Mouse (Mus musculus): ENCODE measurements around the gene Rassf8. TPM values are rescaled to one million over a fixed set of nuclear protein-coding genes. Genes with fewer than 3 reads are reported as not detected.

Gene Rassf8
- polyA plus RNA-seq, 1 experiment from 2014 or later: 3.8 TPM

- no peak overlapping the region for H3K4me3 ChIP-seq (ENCODE audit: low read depth, low read length)
- DNase-seq (ENCODE audit: low spot score, missing footprints) (no peak), ATAC-seq (ENCODE audit: low FRiP score) (no peak)
- H3K36me3 ChIP-seq (ENCODE audit: control insufficient read depth, insufficient read depth, low read length): no peaks in the 10 kb centered on the region
- no peak overlapping the region for H3K27ac ChIP-seq (ENCODE audit: low read depth, low read length)
- no peaks in the 10 kb centered on the region for H3K9me3 ChIP-seq (ENCODE audit: control insufficient read depth, low read length)
- H3K27me3 ChIP-seq (ENCODE audit: control insufficient read depth, insufficient read depth, low read length): no peaks in the 10 kb centered on the region
- no peak overlapping the region for H3K4me2 ChIP-seq
- H3K4me1 ChIP-seq (ENCODE audit: control insufficient read depth, insufficient read depth, low read length): no peaks in the 10 kb centered on the region
- no peak overlapping the region for H3K9ac ChIP-seq (ENCODE audit: low read length)
- WGBS: 76% methylated on average over 6 of the region's 6 CpGs
Observed at GRCm38 (mm10) chr6:145835359-145835758, 88.8 kb downstream of the Rassf8 start.

GRCm38 (mm10) chr6:145845611-145846010 is 99.1 kb downstream of the Rassf8 start:
- no peak overlapping the region for H3K9ac ChIP-seq (ENCODE audit: low read length)
- H3K36me3 ChIP-seq (ENCODE audit: control insufficient read depth, insufficient read depth, low read length): no peaks in the 10 kb centered on the region
- H3K9me3 ChIP-seq (ENCODE audit: control insufficient read depth, low read length): no peaks in the 10 kb centered on the region
- H3K27ac ChIP-seq (ENCODE audit: low read depth, low read length): no peak overlapping the region
- H3K4me2 ChIP-seq: no peak overlapping the region
- ATAC-seq (ENCODE audit: low FRiP score) (no peak), DNase-seq (ENCODE audit: low spot score, missing footprints) (no peak)
- 86% methylated on average over 5 of the region's 5 CpGs for WGBS
- H3K4me1 ChIP-seq (ENCODE audit: control insufficient read depth, insufficient read depth, low read length): no peaks in the 10 kb centered on the region
- no peaks in the 10 kb centered on the region for H3K27me3 ChIP-seq (ENCODE audit: control insufficient read depth, insufficient read depth, low read length)
- H3K4me3 ChIP-seq (ENCODE audit: low read depth, low read length): no peak overlapping the region

- no peak overlapping the region for H3K4me3 ChIP-seq (ENCODE audit: low read depth, low read length)
- 100% methylated on average over 1 of the region's 1 CpGs for WGBS
- no peak overlapping the region for H3K27ac ChIP-seq (ENCODE audit: low read depth, low read length)
- no peak for ATAC-seq (ENCODE audit: low FRiP score)
- no peaks in the 10 kb centered on the region for H3K36me3 ChIP-seq (ENCODE audit: control insufficient read depth, insufficient read depth, low read length)
- H3K4me2 ChIP-seq: no peak overlapping the region
- no peak for DNase-seq (ENCODE audit: low spot score, missing footprints)
- H3K9ac ChIP-seq (ENCODE audit: low read length): no peak overlapping the region
- no peaks in the 10 kb centered on the region for H3K27me3 ChIP-seq (ENCODE audit: control insufficient read depth, insufficient read depth, low read length)
- H3K9me3 ChIP-seq (ENCODE audit: control insufficient read depth, low read length): no peaks in the 10 kb centered on the region
- H3K4me1 ChIP-seq (ENCODE audit: control insufficient read depth, insufficient read depth, low read length): no peaks in the 10 kb centered on the region
Observed at GRCm38 (mm10) chr6:145846076-145846475, 99.5 kb downstream of the Rassf8 start.

- Histone ChIP-seq H3K4me1 (ENCODE audit: control insufficient read depth, insufficient read depth, low read length) (no peaks in the 10 kb centered on the region), H3K36me3 (ENCODE audit: control insufficient read depth, insufficient read depth, low read length) (no peaks in the 10 kb centered on the region), H3K9ac (ENCODE audit: low read length) (no peak overlapping the region), H3K4me2 (no peak overlapping the region), H3K4me3 (ENCODE audit: low read depth, low read length) (no peak overlapping the region), H3K9me3 (ENCODE audit: control insufficient read depth, low read length) (no peaks in the 10 kb centered on the region), H3K27me3 (ENCODE audit: control insufficient read depth, insufficient read depth, low read length) (no peaks in the 10 kb centered on the region), H3K27ac (ENCODE audit: low read depth, low read length) (no peak overlapping the region)
- 89% methylated on average over 6 of the region's 6 CpGs for WGBS
- no peak for ATAC-seq (ENCODE audit: low FRiP score)
- DNase-seq (ENCODE audit: low spot score, missing footprints): no peak
Observed at GRCm38 (mm10) chr6:145846948-145847347, 100.4 kb downstream of the Rassf8 start.

- no peak overlapping the region for H3K9ac ChIP-seq (ENCODE audit: low read length)
- 95% methylated on average over 8 of the region's 8 CpGs for WGBS
- H3K4me1 ChIP-seq (ENCODE audit: control insufficient read depth, insufficient read depth, low read length): no peaks in the 10 kb centered on the region
- no peak overlapping the region for H3K4me2 ChIP-seq
- H3K4me3 ChIP-seq (ENCODE audit: low read depth, low read length): no peak overlapping the region
- DNase-seq (ENCODE audit: low spot score, missing footprints): no peak
- H3K27me3 ChIP-seq (ENCODE audit: control insufficient read depth, insufficient read depth, low read length): no peaks in the 10 kb centered on the region
- no peaks in the 10 kb centered on the region for H3K36me3 ChIP-seq (ENCODE audit: control insufficient read depth, insufficient read depth, low read length)
- ATAC-seq (ENCODE audit: low FRiP score): no peak
- H3K9me3 ChIP-seq (ENCODE audit: control insufficient read depth, low read length): no peaks in the 10 kb centered on the region
- H3K27ac ChIP-seq (ENCODE audit: low read depth, low read length): no peak overlapping the region
Observed at GRCm38 (mm10) chr6:145847661-145848060, 101.1 kb downstream of the Rassf8 start.

- ATAC-seq (ENCODE audit: low FRiP score) (no peak), DNase-seq (ENCODE audit: low spot score, missing footprints) (no peak)
- Histone ChIP-seq H3K27ac (ENCODE audit: low read depth, low read length) (no peak overlapping the region), H3K27me3 (ENCODE audit: control insufficient read depth, insufficient read depth, low read length) (no peaks in the 10 kb centered on the region; the same call in 1 of the 2 replicates), H3K9me3 (ENCODE audit: control insufficient read depth, low read length) (no peaks in the 10 kb centered on the region), H3K9ac (ENCODE audit: low read length) (no peak overlapping the region), H3K36me3 (ENCODE audit: control insufficient read depth, insufficient read depth, low read length) (no peaks in the 10 kb centered on the region), H3K4me3 (ENCODE audit: low read depth, low read length) (no peak overlapping the region), H3K4me1 (ENCODE audit: control insufficient read depth, insufficient read depth, low read length) (peaks cover 9% of the 10 kb centered on the region), H3K4me2 (no peak overlapping the region)
- 58% methylated on average over 2 of the region's 2 CpGs for WGBS
Observed at GRCm38 (mm10) chr6:145850789-145851188, 104.2 kb downstream of the Rassf8 start.

- peaks cover 18% of the 10 kb centered on the region for H3K4me1 ChIP-seq (ENCODE audit: control insufficient read depth, insufficient read depth, low read length)
- H3K9me3 ChIP-seq (ENCODE audit: control insufficient read depth, low read length): no peaks in the 10 kb centered on the region
- H3K27me3 ChIP-seq (ENCODE audit: control insufficient read depth, insufficient read depth, low read length): no peaks in the 10 kb centered on the region; the same call in 1 of the 2 replicates
- no peak overlapping the region for H3K9ac ChIP-seq (ENCODE audit: low read length)
- DNase-seq (ENCODE audit: low spot score, missing footprints) (no peak), ATAC-seq (ENCODE audit: low FRiP score) (no peak)
- 86% methylated on average over 11 of the region's 11 CpGs for WGBS
- H3K27ac ChIP-seq (ENCODE audit: low read depth, low read length): no peak overlapping the region
- H3K4me3 ChIP-seq (ENCODE audit: low read depth, low read length): no peak overlapping the region
- no peaks in the 10 kb centered on the region for H3K36me3 ChIP-seq (ENCODE audit: control insufficient read depth, insufficient read depth, low read length)
- H3K4me2 ChIP-seq: no peak overlapping the region
Observed at GRCm38 (mm10) chr6:145851956-145852355, 105.4 kb downstream of the Rassf8 start.

- 90% methylated on average over 7 of the region's 7 CpGs for WGBS
- no peak overlapping the region for H3K4me2 ChIP-seq
Observed at GRCm38 (mm10) chr6:145852708-145853107, 106.2 kb downstream of the Rassf8 start.

GRCm38 (mm10) chr6:145853356-145854079 is 107.0 kb downstream of the Rassf8 start:
- DNase-seq (ENCODE audit: low spot score, missing footprints): no peak
- 89% methylated on average over 10 of the region's 10 CpGs for WGBS
- ATAC-seq (ENCODE audit: low FRiP score): no peak
- Histone ChIP-seq H3K36me3 (ENCODE audit: control insufficient read depth, insufficient read depth, low read length) (no peaks in the 10 kb centered on the region), H3K9me3 (ENCODE audit: control insufficient read depth, low read length) (no peaks in the 10 kb centered on the region), H3K27me3 (ENCODE audit: control insufficient read depth, insufficient read depth, low read length) (peaks cover 2% of the 10 kb centered on the region; the same call in 1 of the 2 replicates), H3K27ac (ENCODE audit: low read depth, low read length) (no peak overlapping the region), H3K4me2 (no peak overlapping the region), H3K4me3 (ENCODE audit: low read depth, low read length) (no peak overlapping the region), H3K9ac (ENCODE audit: low read length) (no peak overlapping the region), H3K4me1 (ENCODE audit: control insufficient read depth, insufficient read depth, low read length) (peaks cover 18% of the 10 kb centered on the region)

More at GRCm38 (mm10) chr6:145852708-145853107, 106.2 kb downstream of the Rassf8 start:
- Histone ChIP-seq H3K4me1 (ENCODE audit: control insufficient read depth, insufficient read depth, low read length) (peaks cover 18% of the 10 kb centered on the region), H3K9me3 (ENCODE audit: control insufficient read depth, low read length) (no peaks in the 10 kb centered on the region), H3K36me3 (ENCODE audit: control insufficient read depth, insufficient read depth, low read length) (no peaks in the 10 kb centered on the region), H3K4me3 (ENCODE audit: low read depth, low read length) (no peak overlapping the region), H3K27ac (ENCODE audit: low read depth, low read length) (no peak overlapping the region), H3K9ac (ENCODE audit: low read length) (no peak overlapping the region), H3K27me3 (ENCODE audit: control insufficient read depth, insufficient read depth, low read length) (no peaks in the 10 kb centered on the region; the same call in 1 of the 2 replicates)
- DNase-seq (ENCODE audit: low spot score, missing footprints): no peak
- ATAC-seq (ENCODE audit: low FRiP score): no peak
